Mouse (Mus musculus) forebrain, embryonic 13.5 days (tissue): ENCODE data around the gene Rpl10a. TPM values are rescaled to one million over a fixed set of nuclear protein-coding genes. Genes with fewer than 3 reads are reported as not detected.

Experiments
- ATAC-seq: fragments of 200-750 bp; cut with Nextera tagmentation; 2 replicates; pipeline ENCODE4 v1.8.0; 2017
- H3K27ac ChIP-seq: fragments of 300-500 bp; sonication (generic); 2 replicates; pipeline ENCODE4 v1.5.1; 2015; ENCODE audit warnings: inconsistent platforms, mild to moderate bottlenecking, moderate library complexity
- H3K27me3 ChIP-seq: fragments of 300-500 bp; sonication (generic); 2 replicates; pipeline ENCODE4 v1.6.1; 2015; ENCODE audit warnings: mild to moderate bottlenecking, inconsistent platforms
- H3K36me3 ChIP-seq: fragments of 300-500 bp; sonication (generic); 2 replicates; pipeline ENCODE4 v1.6.1; 2015; ENCODE audit warnings: mild to moderate bottlenecking, inconsistent platforms; ENCODE audit not compliant: poor library complexity, severe bottlenecking
- H3K4me1 ChIP-seq: fragments of 300-500 bp; sonication (generic); 2 replicates; pipeline ENCODE4 v1.6.1; 2015; ENCODE audit warnings: inconsistent platforms
- H3K4me2 ChIP-seq: fragments of 300-500 bp; sonication (generic); 2 replicates; pipeline ENCODE4 v1.6.1; 2015; ENCODE audit warnings: inconsistent platforms, mild to moderate bottlenecking, moderate library complexity
- H3K4me3 ChIP-seq: fragments of 300-500 bp; sonication (generic); 2 replicates; pipeline ENCODE4 v1.5.1; 2015; ENCODE audit warnings: mild to moderate bottlenecking, inconsistent platforms
- H3K9ac ChIP-seq: fragments of 300-500 bp; sonication (generic); 2 replicates; pipeline ENCODE4 v1.6.1; 2015; ENCODE audit warnings: mild to moderate bottlenecking, inconsistent platforms
- H3K9me3 ChIP-seq: fragments of 300-500 bp; sonication (generic); replicated peaks from 2 replicates; pipeline ENCODE4 v1.6.1; 2016; ENCODE audit warnings: inconsistent platforms
- WGBS: fragments of 180-500 bp; shearing (Covaris S2); methylation state at CpG from one replicate; pipeline ENCODE4 v1.1.7; 2015; 5-methylcytosine and 5-hydroxymethylcytosine counted together
- polyA plus RNA-seq: library from polyadenylated mRNA; unstranded; fragments of >200 nt; fragmentation: Nextera tagmentation; extraction: Ambion mirVana; gene quantifications from 2 replicates; pipeline ENCODE4 v1.2.1, GENCODE M21; 2015

Rpl10a gene
- polyA plus RNA-seq, 1 experiment from 2014 or later, result 501 TPM

- ATAC-seq, result no peak
- 86% methylated on average over 11 of the region's 11 CpGs for WGBS
- no peak overlapping the region for H3K27ac ChIP-seq
- no peaks in the 10 kb centered on the region for H3K36me3 ChIP-seq
- 0 out of 2 replicates have a peak, but pooled peaks cover 3% of the 10 kb centered on the region for H3K9me3 ChIP-seq
- peaks cover 13% of the 10 kb centered on the region for H3K4me1 ChIP-seq
- no peaks in the 10 kb centered on the region for H3K27me3 ChIP-seq
- H3K4me2 ChIP-seq, result no peak overlapping the region
- H3K9ac ChIP-seq, result no peak overlapping the region
- no peak overlapping the region for H3K4me3 ChIP-seq
Measured at GRCm38 (mm10) chr17:28290671-28291070, 37.6 kb upstream of the Rpl10a start.

GRCm38 (mm10) chr17:28291346-28291745 lies 36.9 kb upstream of the Rpl10a start:
- no peak for ATAC-seq
- H3K36me3 ChIP-seq, result no peaks in the 10 kb centered on the region
- no peaks in the 10 kb centered on the region for H3K27me3 ChIP-seq
- no peak overlapping the region for H3K4me3 ChIP-seq
- 81% methylated on average over 7 of the region's 7 CpGs for WGBS
- H3K4me1 ChIP-seq, result peaks cover 10% of the 10 kb centered on the region
- no peak overlapping the region for H3K4me2 ChIP-seq
- no peak overlapping the region for H3K27ac ChIP-seq
- 0 out of 2 replicates have a peak, but pooled peaks cover 3% of the 10 kb centered on the region for H3K9me3 ChIP-seq
- no peak overlapping the region for H3K9ac ChIP-seq

- Histone ChIP-seq H3K36me3 (peaks cover 4% of the 10 kb centered on the region), H3K9me3 (0 out of 2 replicates have a peak, but pooled peaks cover 3% of the 10 kb centered on the region), H3K9ac (no peak overlapping the region), H3K4me3 (no peak overlapping the region), H3K27ac (no peak overlapping the region), H3K27me3 (no peaks in the 10 kb centered on the region), H3K4me2 (no peak overlapping the region), H3K4me1 (peaks cover 10% of the 10 kb centered on the region; the same call in 1 of the 2 replicates)
- no peak for ATAC-seq
- 80% methylated on average over 4 of the region's 4 CpGs for WGBS
Measured at GRCm38 (mm10) chr17:28293716-28294115, 34.6 kb upstream of the Rpl10a start.

- Histone ChIP-seq H3K4me2 (no peak overlapping the region), H3K27me3 (no peaks in the 10 kb centered on the region), H3K36me3 (peaks cover 8% of the 10 kb centered on the region), H3K4me3 (no peak overlapping the region), H3K9me3 (0 out of 2 replicates have a peak, but pooled peaks cover 3% of the 10 kb centered on the region), H3K9ac (no peak overlapping the region), H3K4me1 (peaks cover 10% of the 10 kb centered on the region; the same call in 1 of the 2 replicates), H3K27ac (peak overlapping the region; percentile 33; the same call in 1 of the 2 replicates)
- ATAC-seq, result no peak
- WGBS, result 70% methylated on average over 16 of the region's 17 CpGs
Measured at GRCm38 (mm10) chr17:28294449-28295333, 33.6 kb upstream of the Rpl10a start.

GRCm38 (mm10) chr17:28298888-28299287 lies 29.4 kb upstream of the Rpl10a start:
- no peak overlapping the region for H3K4me3 ChIP-seq
- no peak for ATAC-seq
- WGBS, result 94% methylated on average over 17 of the region's 17 CpGs
- peaks cover 8% of the 10 kb centered on the region for H3K36me3 ChIP-seq
- no peaks in the 10 kb centered on the region for H3K27me3 ChIP-seq
- no peak overlapping the region for H3K9ac ChIP-seq
- H3K4me1 ChIP-seq, result peaks cover 10% of the 10 kb centered on the region; the same call in 1 of the 2 replicates
- no peak overlapping the region for H3K4me2 ChIP-seq
- no peaks in the 10 kb centered on the region for H3K9me3 ChIP-seq
- H3K27ac ChIP-seq, result no peak overlapping the region

- WGBS, result 54% methylated on average over 8 of the region's 11 CpGs
- no peak overlapping the region for H3K4me2 ChIP-seq
- no peak overlapping the region for H3K9ac ChIP-seq
Measured at GRCm38 (mm10) chr17:28299669-28300320, 28.5 kb upstream of the Rpl10a start.

GRCm38 (mm10) chr17:28300323-28300722 lies 27.9 kb upstream of the Rpl10a start:
- 81% methylated on average over 9 of the region's 9 CpGs for WGBS
- 0 out of 2 replicates have a peak, but pooled peaks cover 2% of the 10 kb centered on the region for H3K4me1 ChIP-seq
- no peaks in the 10 kb centered on the region for H3K27me3 ChIP-seq
- no peak overlapping the region for H3K4me2 ChIP-seq
- H3K9me3 ChIP-seq, result no peaks in the 10 kb centered on the region
- no peak overlapping the region for H3K27ac ChIP-seq
- peaks cover 8% of the 10 kb centered on the region for H3K36me3 ChIP-seq
- ATAC-seq, result no peak
- no peak overlapping the region for H3K9ac ChIP-seq
- no peak overlapping the region for H3K4me3 ChIP-seq

More at GRCm38 (mm10) chr17:28299669-28300320, 28.5 kb upstream of the Rpl10a start:
- Histone ChIP-seq H3K4me1 (peaks cover 7% of the 10 kb centered on the region; the same call in 1 of the 2 replicates), H3K27me3 (no peaks in the 10 kb centered on the region), H3K36me3 (peaks cover 8% of the 10 kb centered on the region), H3K4me3 (no peak overlapping the region), H3K27ac (no peak overlapping the region), H3K9me3 (no peaks in the 10 kb centered on the region)
- ATAC-seq, result no peak

GRCm38 (mm10) chr17:28300850-28301249 lies 27.4 kb upstream of the Rpl10a start:
- no peak overlapping the region for H3K27ac ChIP-seq
- H3K4me1 ChIP-seq, result no peaks in the 10 kb centered on the region
- H3K4me3 ChIP-seq, result no peak overlapping the region
- H3K27me3 ChIP-seq, result no peaks in the 10 kb centered on the region
- no peak for ATAC-seq
- H3K9ac ChIP-seq, result no peak overlapping the region
- peaks cover 8% of the 10 kb centered on the region for H3K36me3 ChIP-seq
- no peak overlapping the region for H3K4me2 ChIP-seq
- no peaks in the 10 kb centered on the region for H3K9me3 ChIP-seq
- 62% methylated on average over 3 of the region's 3 CpGs for whole genome bisulfite sequencing

- Histone ChIP-seq H3K27ac (no peak overlapping the region), H3K4me1 (0 out of 2 replicates have a peak, but pooled peaks cover 4% of the 10 kb centered on the region), H3K4me3 (no peak overlapping the region), H3K27me3 (no peaks in the 10 kb centered on the region), H3K36me3 (no peaks in the 10 kb centered on the region), H3K9ac (no peak overlapping the region), H3K4me2 (no peak overlapping the region), H3K9me3 (no peaks in the 10 kb centered on the region)
- ATAC-seq, result no peak
- WGBS, result 57% methylated on average over 10 of the region's 10 CpGs
Measured at GRCm38 (mm10) chr17:28305172-28305571, 23.1 kb upstream of the Rpl10a start.

- ATAC-seq, result peak; percentile 7; the same call in 1 of the 2 replicates
Measured at GRCm38 (mm10) chr17:28308297-28309195, 19.7 kb upstream of the Rpl10a start.

GRCm38 (mm10) chr17:28310831-28311230 lies 17.4 kb upstream of the Rpl10a start:
- H3K9ac ChIP-seq, result no peak overlapping the region
- 79% methylated on average over 3 of the region's 3 CpGs for WGBS
- peaks cover 26% of the 10 kb centered on the region for H3K4me1 ChIP-seq
- H3K27me3 ChIP-seq, result no peaks in the 10 kb centered on the region
- no peak for ATAC-seq
- no peaks in the 10 kb centered on the region for H3K9me3 ChIP-seq
- H3K36me3 ChIP-seq, result peaks cover under 1% of the 10 kb centered on the region; the same call in 1 of the 2 replicates
- H3K27ac ChIP-seq, result no peak overlapping the region
- H3K4me2 ChIP-seq, result no peak overlapping the region
- no peak overlapping the region for H3K4me3 ChIP-seq

More at GRCm38 (mm10) chr17:28308297-28309195, 19.7 kb upstream of the Rpl10a start:
- H3K9me3 ChIP-seq, result no peaks in the 10 kb centered on the region
- no peak overlapping the region for H3K27ac ChIP-seq
- H3K4me3 ChIP-seq, result no peak overlapping the region
- H3K27me3 ChIP-seq, result no peaks in the 10 kb centered on the region
- no peak overlapping the region for H3K4me2 ChIP-seq
- WGBS, result 19% methylated on average over 18 of the region's 18 CpGs
- 0 out of 2 replicates have a peak, but pooled peaks cover 9% of the 10 kb centered on the region for H3K4me1 ChIP-seq
- H3K9ac ChIP-seq, result no peak overlapping the region
- no peaks in the 10 kb centered on the region for H3K36me3 ChIP-seq
